Mouse (Mus musculus) CH12.LX (cell line): ENCODE measurements around the gene Pdgfra.

Experiments
- CHD1 ChIP-seq: IDR thresholded peaks from 2 replicates; pipeline ENCODE4 v1.6.1; 2012; ENCODE audit warnings: low read depth, low read length, improper control_type of control experiment, inconsistent platforms
- CTCF ChIP-seq, 2 experiments: IDR thresholded peaks in 1 of 2; conservative IDR thresholded peaks in 1 of 2; 2 replicates each; pipeline ENCODE4 v1.5.1; 2011 to 2012; ENCODE audit warnings: low read depth in 2 of 2, low read length in 2 of 2, improper control_type of control experiment in 1 of 2, inconsistent platforms in 1 of 2, mild to moderate bottlenecking in 1 of 2, moderate library complexity in 1 of 2
- EP300 ChIP-seq: IDR thresholded peaks from 2 replicates; pipeline ENCODE4 v1.6.1; 2011; ENCODE audit warnings: low read length, improper control_type of control experiment
- ETS1 ChIP-seq: conservative IDR thresholded peaks from 2 replicates; pipeline ENCODE4 v1.6.1; 2012; ENCODE audit warnings: low read depth, mild to moderate bottlenecking, inconsistent platforms, low read length, improper control_type of control experiment, moderate library complexity
- HCFC1 ChIP-seq: IDR thresholded peaks from 2 replicates; pipeline ENCODE4 v1.6.1; 2012; ENCODE audit warnings: low read depth, mild to moderate bottlenecking, inconsistent platforms, low read length, improper control_type of control experiment
- JUND ChIP-seq: conservative IDR thresholded peaks from 2 replicates; pipeline ENCODE4 v1.6.1; 2011; ENCODE audit warnings: low read depth, low read length, improper control_type of control experiment
- MAX ChIP-seq: IDR thresholded peaks from 2 replicates; pipeline ENCODE4 v1.6.1; 2011; ENCODE audit warnings: low read length, improper control_type of control experiment
- POLR2A ChIP-seq: IDR thresholded peaks from 2 replicates; pipeline ENCODE4 v1.6.1; 2011; ENCODE audit warnings: low read depth, mild to moderate bottlenecking, improper control_type of control experiment, low read length
- RCOR1 ChIP-seq: conservative IDR thresholded peaks from 2 replicates; pipeline ENCODE4 v1.6.1; 2012; ENCODE audit warnings: low read depth, mild to moderate bottlenecking, inconsistent platforms, low read length, improper control_type of control experiment
- TBP ChIP-seq: conservative IDR thresholded peaks from 2 replicates; pipeline ENCODE4 v1.6.1; 2011; ENCODE audit warnings: low read depth, low read length, improper control_type of control experiment
- TCF12 ChIP-seq: IDR thresholded peaks from 2 replicates; pipeline ENCODE4 v1.6.1; 2014; ENCODE audit warnings: low read depth, mild to moderate bottlenecking, inconsistent platforms, low read length, improper control_type of control experiment
- UBTF ChIP-seq: IDR thresholded peaks from 2 replicates; pipeline ENCODE4 v1.6.1; 2012; ENCODE audit warnings: low read depth, mild to moderate bottlenecking, inconsistent platforms, low read length, improper control_type of control experiment, moderate library complexity

DNA sequence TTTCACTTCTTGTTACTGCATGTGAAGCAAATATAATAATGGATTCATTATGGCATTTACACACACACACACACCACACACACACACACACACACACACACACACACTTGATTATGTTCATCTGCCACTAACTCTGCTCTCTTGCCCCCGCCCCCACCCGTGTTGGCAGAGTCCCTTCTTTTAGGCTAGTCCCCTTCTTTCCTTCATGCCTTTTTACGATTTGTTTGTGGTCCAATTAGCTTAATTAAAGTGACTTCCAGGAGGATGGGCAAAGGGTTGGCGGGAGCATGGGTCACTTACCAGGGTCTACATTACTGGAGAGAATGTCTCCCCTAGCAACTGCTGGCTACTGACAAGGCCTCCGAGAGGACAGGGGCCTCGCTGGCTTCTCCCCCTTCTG, 17.7 kb downstream of the Pdgfra start:
- TF ChIP-seq TCF12 (no peak), POLR2A (no peak), CTCF (conservative IDR thresholded peaks at IDR 0.05 in 1 of 2, IDR thresholded peaks at IDR 0.05 in 1 of 2; ENCODE audit: low read depth in 2 of 2, low read length in 2 of 2) (no peak), EP300 (no peak), TBP (no peak), CHD1 (no peak), UBTF (no peak), HCFC1 (no peak), JUND (no peak), ETS1 (no peak), MAX (no peak), RCOR1 (no peak)
